Mouse (Mus musculus) embryonic stem cell, embryonic (primary cell): Measurements from ENCODE around the gene Snapc3.

Source experiments
- CTCF ChIA-PET, 4 experiments: fragments of 300-600 bp in 2 of 4; fragments of 350-600 bp in 2 of 4; sonication (Branson Sonifier 250); formaldehyde crosslinking; loops; one replicate each; lab custom pipeline; 2022; ENCODE audit warnings: inconsistent platforms in 2 of 4; lab: Charles Lee
- POLR2A ChIA-PET, 4 experiments: fragments of 300-600 bp in 2 of 4; fragments of 350-600 bp in 2 of 4; sonication (Branson Sonifier 250); formaldehyde crosslinking; loops; one replicate each; lab custom pipeline; 2022; ENCODE audit warnings: antibody characterized with exemption in 4 of 4, inconsistent platforms in 1 of 4; lab: Charles Lee

Snapc3 gene

GRCm38 (mm10) chr4:83401712-83402111 is 15.8 kb upstream of the Snapc3 start:
- ChIA-PET CTCF (interaction anchor here in 1 of 4 experiments (0.6 kb wide), 1 partner anchor 77 kb away, joined by 4 read pairs; the partner anchor contains the start of gene Ttc39b), POLR2A (interaction anchor here in 2 of 4 experiments (0.6 to 1.5 kb wide), 4 partner anchors 8 to 16 kb away, joined by 3 to 7 read pairs (median 3); partner anchors contain the start of gene Snapc3 (in 1 of the 2))

GRCm38 (mm10) chr4:83407688-83408087 is 9.8 kb upstream of the Snapc3 start:
- ChIA-PET CTCF (interaction anchor here in 3 of 4 experiments (0.6 to 1.7 kb wide), 4 partner anchors 9 to 152 kb away, joined by 3 to 13 read pairs (median 4); partner anchors contain the start of gene Ttc39b (in 1 of the 3)), POLR2A (interaction anchor here (0.7 to 2.1 kb wide), 6 partner anchors 8 to 184 kb away, joined by 3 to 11 read pairs (median 4); partner anchors contain the start of gene Snapc3 (in 1 of the 4))

- ChIA-PET CTCF (interaction anchor here in 2 of 4 experiments (0.6 to 1.8 kb wide), 3 partner anchors 26 to 1106 kb away, joined by 3 to 7 read pairs (median 4); no protein-coding TSS in a partner anchor), POLR2A (interaction anchor here in 1 of 4 experiments (1.2 kb wide), 1 partner anchor 68 kb away, joined by 3 read pairs; no protein-coding TSS in a partner anchor)
These were observed 7.5 kb upstream of the Snapc3 start for GRCm38 (mm10) chr4:83409867-83410505.

- CTCF ChIA-PET: interaction anchor here in 1 of 4 experiments (0.6 kb wide), 1 partner anchor 166 kb away, joined by 3 read pairs; no protein-coding TSS in a partner anchor
- POLR2A ChIA-PET: interaction anchor here in 1 of 4 experiments (0.6 to 1.7 kb wide), 3 partner anchors 83 to 114 kb away, joined by 3 to 6 read pairs (median 3); partner anchors contain the start of gene Ccdc171
These were observed 5.5 kb upstream of the Snapc3 start for GRCm38 (mm10) chr4:83412060-83412459.

GRCm38 (mm10) chr4:83414241-83414824 is 3.2 kb upstream of the Snapc3 start:
- ChIA-PET POLR2A (interaction anchor here in 1 of 4 experiments (0.7 to 1.4 kb wide), 6 partner anchors 10 to 100 kb away, joined by 3 to 8 read pairs (median 4); no protein-coding TSS in a partner anchor), CTCF (no interaction called here)

GRCm38 (mm10) chr4:83417820-83418186 is 279 bp downstream of the Snapc3 start:
- ChIA-PET CTCF (interaction anchor here in 3 of 4 experiments (0.9 to 1.7 kb wide), 9 partner anchors 11 to 194 kb away, joined by 3 to 6 read pairs (median 3); partner anchors contain the start of gene Psip1 (in 2 of the 3)), POLR2A (interaction anchor here (0.6 to 2.9 kb wide), 40 partner anchors 9 to 204 kb away, joined by 3 to 16 read pairs (median 4); partner anchors contain the start of genes Ccdc171 (in 3 of the 4) and Psip1 (in 1 of the 4))

- ChIA-PET CTCF (interaction anchor here in 1 of 4 experiments (1.7 kb wide), 1 partner anchor 34 kb away, joined by 3 read pairs; no protein-coding TSS in a partner anchor), POLR2A (interaction anchor here in 1 of 4 experiments (0.9 to 2.4 kb wide), 7 partner anchors 9 to 176 kb away, joined by 3 to 11 read pairs (median 5); no protein-coding TSS in a partner anchor)
These were observed 1.3 kb downstream of the Snapc3 start for GRCm38 (mm10) chr4:83418781-83419180.

- ChIA-PET POLR2A (interaction anchor here in 3 of 4 experiments (0.6 to 2.2 kb wide), 13 partner anchors 10 to 139 kb away, joined by 3 to 8 read pairs (median 3); partner anchors contain the start of genes Ccdc171 (in 1 of the 3) and Ttc39b (in 1 of the 3)), CTCF (interaction anchor here in 1 of 4 experiments (0.6 to 1.4 kb wide), 2 partner anchors 30 to 162 kb away, joined by 3 to 4 read pairs; no protein-coding TSS in a partner anchor)
These were observed 6.1 kb downstream of the Snapc3 start for GRCm38 (mm10) chr4:83423641-83424040.

GRCm38 (mm10) chr4:83425119-83425518 is 7.6 kb downstream of the Snapc3 start:
- POLR2A ChIA-PET: interaction anchor here in 1 of 4 experiments (0.6 to 2.2 kb wide), 5 partner anchors 9 to 120 kb away, joined by 3 to 8 read pairs (median 3); partner anchors contain the start of gene Ccdc171

GRCm38 (mm10) chr4:83427141-83427540 is 9.6 kb downstream of the Snapc3 start:
- CTCF ChIA-PET: no interaction called here

More at GRCm38 (mm10) chr4:83425119-83425518, 7.6 kb downstream of the Snapc3 start:
- CTCF ChIA-PET: interaction anchor here in 2 of 4 experiments (0.7 to 1.1 kb wide), 3 partner anchors 116 to 163 kb away, joined by 3 to 5 read pairs (median 4); no protein-coding TSS in a partner anchor

GRCm38 (mm10) chr4:83427696-83428095 is 10.2 kb downstream of the Snapc3 start:
- POLR2A ChIA-PET: interaction anchor here in 3 of 4 experiments (1.3 to 1.8 kb wide), 7 partner anchors 9 to 59 kb away, joined by 3 to 8 read pairs (median 5); partner anchors contain the start of gene Snapc3 (in 3 of the 3)
- CTCF ChIA-PET: interaction anchor here in 3 of 4 experiments (0.7 to 1.8 kb wide), 3 partner anchors 9 to 44 kb away, joined by 3 to 6 read pairs (median 4); partner anchors contain the start of gene Snapc3 (in 1 of the 3)

More at GRCm38 (mm10) chr4:83427141-83427540, 9.6 kb downstream of the Snapc3 start:
- POLR2A ChIA-PET: interaction anchor here in 2 of 4 experiments (0.8 to 1.8 kb wide), 6 partner anchors 10 to 104 kb away, joined by 3 to 8 read pairs (median 3); partner anchors contain the start of gene Snapc3 (in 2 of the 2)

GRCm38 (mm10) chr4:83428845-83429244 is 11.3 kb downstream of the Snapc3 start:
- ChIA-PET CTCF (interaction anchor here (0.6 to 1.8 kb wide), 16 partner anchors 10 to 861 kb away, joined by 3 to 6 read pairs (median 3); partner anchors contain the start of gene Snapc3 (in 3 of the 4)), POLR2A (interaction anchor here (0.6 to 1.8 kb wide), 17 partner anchors 10 to 1855 kb away, joined by 3 to 8 read pairs (median 4); partner anchors contain the start of genes Snapc3 (in 2 of the 4) and Ccdc171 (in 1 of the 4))

GRCm38 (mm10) chr4:83431950-83432349 is 14.4 kb downstream of the Snapc3 start:
- ChIA-PET CTCF (interaction anchor here in 1 of 4 experiments (0.6 to 0.7 kb wide), 2 partner anchors 101 to 240 kb away, joined by 4 read pairs; no protein-coding TSS in a partner anchor), POLR2A (interaction anchor here in 2 of 4 experiments (0.8 to 10.7 kb wide), 5 partner anchors 13 to 686 kb away, joined by 3 to 113 read pairs (median 3); no protein-coding TSS in a partner anchor)

GRCm38 (mm10) chr4:83432901-83433300 is 15.4 kb downstream of the Snapc3 start:
- ChIA-PET CTCF (no interaction called here), POLR2A (interaction anchor here in 2 of 4 experiments (0.6 to 10.7 kb wide), 6 partner anchors 9 to 52 kb away, joined by 3 to 113 read pairs (median 4); no protein-coding TSS in a partner anchor)

- ChIA-PET POLR2A (interaction anchor here in 2 of 4 experiments (0.9 to 10.7 kb wide), 8 partner anchors 13 to 114 kb away, joined by 3 to 113 read pairs (median 4); partner anchors contain the start of gene Snapc3 (in 1 of the 2)), CTCF (interaction anchor here in 1 of 4 experiments (1.1 to 1.5 kb wide), 2 partner anchors 8 to 212 kb away, joined by 3 read pairs; no protein-coding TSS in a partner anchor)
These were observed 18.9 kb downstream of the Snapc3 start for GRCm38 (mm10) chr4:83436375-83436774.

GRCm38 (mm10) chr4:83438116-83438515 is 20.6 kb downstream of the Snapc3 start:
- ChIA-PET POLR2A (interaction anchor here in 2 of 4 experiments (0.7 to 10.7 kb wide), 13 partner anchors 10 to 174 kb away, joined by 3 to 113 read pairs (median 4); partner anchors contain the start of genes Ccdc171 (in 1 of the 2), Psip1 (in 1 of the 2) and Snapc3 (in 1 of the 2)), CTCF (interaction anchor here in 3 of 4 experiments (0.6 to 1.2 kb wide), 4 partner anchors 9 to 54 kb away, joined by 3 to 4 read pairs (median 3); no protein-coding TSS in a partner anchor)
